Mouse (Mus musculus): ENCODE measurements around the gene Syt17. TPM values are rescaled to one million over a fixed set of nuclear protein-coding genes. Genes with fewer than 3 reads are reported as not detected.

Syt17 gene
- polyA plus RNA-seq, 1 experiment from 2014 or later, result 2.4 TPM

DNA sequence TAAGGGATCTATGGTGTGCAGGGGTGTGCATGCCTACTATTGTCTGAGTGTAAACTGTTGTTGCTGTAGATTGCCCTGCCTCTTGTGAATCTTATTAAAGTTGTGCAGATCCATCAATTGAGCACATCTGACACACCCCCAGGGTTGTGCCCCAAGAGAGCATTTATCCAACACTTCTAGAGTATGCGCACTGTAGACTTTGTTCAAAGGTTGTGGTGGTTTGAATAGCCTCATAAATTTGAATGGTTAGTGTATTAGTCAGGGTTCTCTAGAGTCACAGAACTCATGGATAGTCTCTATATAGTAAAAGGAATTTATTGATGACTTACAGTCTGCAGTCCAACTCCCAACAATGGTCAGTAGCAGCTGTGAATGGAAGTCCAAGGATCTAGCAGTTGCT, 24.9 kb upstream of the Syt17 start:
- no peaks in the 10 kb centered on the region for H3K4me1 ChIP-seq (replicated peaks; ENCODE audit: control insufficient read depth, insufficient read depth, low read length)
- no peak for DNase-seq (ENCODE audit: low spot score)
- H3K4me3 ChIP-seq (ENCODE audit: low read depth, low read length), result no peak overlapping the region
- no peaks in the 10 kb centered on the region for H3K9me3 ChIP-seq (ENCODE audit: control insufficient read depth, low read length)
- no peak overlapping the region for H3K9ac ChIP-seq (ENCODE audit: low read length)
- no peak overlapping the region for H3K27ac ChIP-seq (ENCODE audit: low read depth, low read length)
- no peaks in the 10 kb centered on the region for H3K27me3 ChIP-seq (ENCODE audit: control insufficient read depth, insufficient read depth, low read length)
- WGBS, result 95% methylated on average over 1 of the region's 1 CpGs
- no peak for ATAC-seq (replicated peaks; ENCODE audit: low FRiP score)
- no peaks in the 10 kb centered on the region for H3K36me3 ChIP-seq (ENCODE audit: control insufficient read depth, insufficient read depth, low read length)
- no peak overlapping the region for H3K4me2 ChIP-seq (ENCODE audit: low read depth, low read length, severe bottlenecking)

- WGBS, result 91% methylated on average over 3 of the region's 3 CpGs
- Histone ChIP-seq H3K27ac (ENCODE audit: low read depth, low read length) (no peak overlapping the region), H3K36me3 (ENCODE audit: control insufficient read depth, insufficient read depth, low read length) (no peaks in the 10 kb centered on the region), H3K9me3 (ENCODE audit: control insufficient read depth, low read length) (no peaks in the 10 kb centered on the region), H3K9ac (ENCODE audit: low read length) (no peak overlapping the region), H3K27me3 (ENCODE audit: control insufficient read depth, insufficient read depth, low read length) (no peaks in the 10 kb centered on the region), H3K4me3 (ENCODE audit: low read depth, low read length) (no peak overlapping the region), H3K4me1 (replicated peaks; ENCODE audit: control insufficient read depth, insufficient read depth, low read length) (peaks cover 2% of the 10 kb centered on the region; the same call in 1 of the 2 replicates), H3K4me2 (ENCODE audit: low read depth, low read length, severe bottlenecking) (no peak overlapping the region)
- no peak for DNase-seq (ENCODE audit: low spot score)
- ATAC-seq (replicated peaks; ENCODE audit: low FRiP score), result no peak
These were observed 20.0 kb upstream of the Syt17 start for GRCm38 (mm10) chr7:118468060-118468459.

- Histone ChIP-seq H3K9ac (ENCODE audit: low read length) (no peak overlapping the region), H3K4me3 (ENCODE audit: low read depth, low read length) (no peak overlapping the region), H3K27me3 (ENCODE audit: control insufficient read depth, insufficient read depth, low read length) (no peaks in the 10 kb centered on the region), H3K27ac (ENCODE audit: low read depth, low read length) (no peak overlapping the region), H3K4me2 (ENCODE audit: low read depth, low read length, severe bottlenecking) (no peak overlapping the region), H3K36me3 (ENCODE audit: control insufficient read depth, insufficient read depth, low read length) (no peaks in the 10 kb centered on the region), H3K4me1 (replicated peaks; ENCODE audit: control insufficient read depth, insufficient read depth, low read length) (peaks cover 3% of the 10 kb centered on the region; the same call in 1 of the 2 replicates), H3K9me3 (ENCODE audit: control insufficient read depth, low read length) (no peaks in the 10 kb centered on the region)
- WGBS, result 88% methylated on average over 4 of the region's 4 CpGs
- DNase-seq (ENCODE audit: low spot score), result no peak
- ATAC-seq (replicated peaks; ENCODE audit: low FRiP score), result no peak
These were observed 16.4 kb upstream of the Syt17 start for GRCm38 (mm10) chr7:118464432-118464831.

- H3K4me1 ChIP-seq (replicated peaks; ENCODE audit: control insufficient read depth, insufficient read depth, low read length), result peaks cover 3% of the 10 kb centered on the region; the same call in 1 of the 2 replicates
- H3K27me3 ChIP-seq (ENCODE audit: control insufficient read depth, insufficient read depth, low read length), result no peaks in the 10 kb centered on the region
- H3K9me3 ChIP-seq (ENCODE audit: control insufficient read depth, low read length), result no peaks in the 10 kb centered on the region
- DNase-seq (ENCODE audit: low spot score) (no peak), ATAC-seq (replicated peaks; ENCODE audit: low FRiP score) (no peak)
- H3K27ac ChIP-seq (ENCODE audit: low read depth, low read length), result no peak overlapping the region
- H3K36me3 ChIP-seq (ENCODE audit: control insufficient read depth, insufficient read depth, low read length), result no peaks in the 10 kb centered on the region
- H3K4me3 ChIP-seq (ENCODE audit: low read depth, low read length), result no peak overlapping the region
- no peak overlapping the region for H3K4me2 ChIP-seq (ENCODE audit: low read depth, low read length, severe bottlenecking)
- no peak overlapping the region for H3K9ac ChIP-seq (ENCODE audit: low read length)
- 49% methylated on average over 11 of the region's 11 CpGs for WGBS
These were observed 15.1 kb upstream of the Syt17 start for GRCm38 (mm10) chr7:118462818-118463762.

GRCm38 (mm10) chr7:118461400-118462136, 13.5 kb upstream of the Syt17 start:
- DNase-seq (ENCODE audit: low spot score), result no peak
- 68% methylated on average over 16 of the region's 16 CpGs for WGBS
- no peak overlapping the region for H3K4me3 ChIP-seq (ENCODE audit: low read depth, low read length)
- H3K9ac ChIP-seq (ENCODE audit: low read length), result no peak overlapping the region
- peaks cover 3% of the 10 kb centered on the region; the same call in 1 of the 2 replicates for H3K4me1 ChIP-seq (replicated peaks; ENCODE audit: control insufficient read depth, insufficient read depth, low read length)
- no peak overlapping the region for H3K27ac ChIP-seq (ENCODE audit: low read depth, low read length)
- no peaks in the 10 kb centered on the region for H3K36me3 ChIP-seq (ENCODE audit: control insufficient read depth, insufficient read depth, low read length)
- no peaks in the 10 kb centered on the region for H3K9me3 ChIP-seq (ENCODE audit: control insufficient read depth, low read length)
- H3K4me2 ChIP-seq (ENCODE audit: low read depth, low read length, severe bottlenecking), result no peak overlapping the region
- no peaks in the 10 kb centered on the region for H3K27me3 ChIP-seq (ENCODE audit: control insufficient read depth, insufficient read depth, low read length)
- no peak for ATAC-seq (replicated peaks; ENCODE audit: low FRiP score)

GRCm38 (mm10) chr7:118453722-118454121, 5.7 kb upstream of the Syt17 start:
- DNase-seq (ENCODE audit: low spot score) (no peak), ATAC-seq (replicated peaks; ENCODE audit: low FRiP score) (no peak)
- Histone ChIP-seq H3K9me3 (ENCODE audit: control insufficient read depth, low read length) (no peaks in the 10 kb centered on the region), H3K4me2 (ENCODE audit: low read depth, low read length, severe bottlenecking) (no peak overlapping the region), H3K27me3 (ENCODE audit: control insufficient read depth, insufficient read depth, low read length) (no peaks in the 10 kb centered on the region), H3K9ac (ENCODE audit: low read length) (no peak overlapping the region), H3K4me3 (ENCODE audit: low read depth, low read length) (no peak overlapping the region), H3K27ac (ENCODE audit: low read depth, low read length) (no peak overlapping the region), H3K4me1 (replicated peaks; ENCODE audit: control insufficient read depth, insufficient read depth, low read length) (no peaks in the 10 kb centered on the region), H3K36me3 (ENCODE audit: control insufficient read depth, insufficient read depth, low read length) (no peaks in the 10 kb centered on the region)
- whole genome bisulfite sequencing, result 79% methylated on average over 4 of the region's 4 CpGs

GRCm38 (mm10) chr7:118452940-118453339, 4.9 kb upstream of the Syt17 start:
- DNase-seq (ENCODE audit: low spot score) (no peak), ATAC-seq (replicated peaks; ENCODE audit: low FRiP score) (no peak)
- Histone ChIP-seq H3K9me3 (ENCODE audit: control insufficient read depth, low read length) (no peaks in the 10 kb centered on the region), H3K27me3 (ENCODE audit: control insufficient read depth, insufficient read depth, low read length) (no peaks in the 10 kb centered on the region), H3K4me1 (replicated peaks; ENCODE audit: control insufficient read depth, insufficient read depth, low read length) (0 out of 2 replicates have a peak, but pooled peaks cover 5% of the 10 kb centered on the region), H3K36me3 (ENCODE audit: control insufficient read depth, insufficient read depth, low read length) (no peaks in the 10 kb centered on the region), H3K4me2 (ENCODE audit: low read depth, low read length, severe bottlenecking) (no peak overlapping the region), H3K4me3 (ENCODE audit: low read depth, low read length) (no peak overlapping the region), H3K27ac (ENCODE audit: low read depth, low read length) (no peak overlapping the region), H3K9ac (ENCODE audit: low read length) (no peak overlapping the region)
- 49% methylated on average over 2 of the region's 2 CpGs for WGBS

GRCm38 (mm10) chr7:118447291-118448133, 510 bp downstream of the Syt17 start:
- peak overlapping the region; percentile 91 for H3K4me2 ChIP-seq (ENCODE audit: low read depth, low read length, severe bottlenecking)
- WGBS, result 2% methylated on average over 65 of the region's 65 CpGs
- H3K9me3 ChIP-seq (ENCODE audit: control insufficient read depth, low read length), result no peaks in the 10 kb centered on the region
- peak overlapping the region; percentile 68 for H3K9ac ChIP-seq (ENCODE audit: low read length)
- H3K27me3 ChIP-seq (ENCODE audit: control insufficient read depth, insufficient read depth, low read length), result no peaks in the 10 kb centered on the region; the same call in 1 of the 2 replicates
- DNase-seq (ENCODE audit: low spot score) (peak; percentile 86), ATAC-seq (replicated peaks; ENCODE audit: low FRiP score) (peak; percentile 64)
- no peak overlapping the region for H3K27ac ChIP-seq (ENCODE audit: low read depth, low read length)
- H3K4me3 ChIP-seq (ENCODE audit: low read depth, low read length), result peak overlapping the region; percentile 52
- H3K4me1 ChIP-seq (replicated peaks; ENCODE audit: control insufficient read depth, insufficient read depth, low read length), result peaks cover 12% of the 10 kb centered on the region; the same call in 1 of the 2 replicates
- H3K36me3 ChIP-seq (ENCODE audit: control insufficient read depth, insufficient read depth, low read length), result no peaks in the 10 kb centered on the region

Measured in forebrain, embryonic 11.5 days (tissue).